Mouse (Mus musculus): Measurements from ENCODE around the gene Galnt9.

Gene Galnt9

DNA sequence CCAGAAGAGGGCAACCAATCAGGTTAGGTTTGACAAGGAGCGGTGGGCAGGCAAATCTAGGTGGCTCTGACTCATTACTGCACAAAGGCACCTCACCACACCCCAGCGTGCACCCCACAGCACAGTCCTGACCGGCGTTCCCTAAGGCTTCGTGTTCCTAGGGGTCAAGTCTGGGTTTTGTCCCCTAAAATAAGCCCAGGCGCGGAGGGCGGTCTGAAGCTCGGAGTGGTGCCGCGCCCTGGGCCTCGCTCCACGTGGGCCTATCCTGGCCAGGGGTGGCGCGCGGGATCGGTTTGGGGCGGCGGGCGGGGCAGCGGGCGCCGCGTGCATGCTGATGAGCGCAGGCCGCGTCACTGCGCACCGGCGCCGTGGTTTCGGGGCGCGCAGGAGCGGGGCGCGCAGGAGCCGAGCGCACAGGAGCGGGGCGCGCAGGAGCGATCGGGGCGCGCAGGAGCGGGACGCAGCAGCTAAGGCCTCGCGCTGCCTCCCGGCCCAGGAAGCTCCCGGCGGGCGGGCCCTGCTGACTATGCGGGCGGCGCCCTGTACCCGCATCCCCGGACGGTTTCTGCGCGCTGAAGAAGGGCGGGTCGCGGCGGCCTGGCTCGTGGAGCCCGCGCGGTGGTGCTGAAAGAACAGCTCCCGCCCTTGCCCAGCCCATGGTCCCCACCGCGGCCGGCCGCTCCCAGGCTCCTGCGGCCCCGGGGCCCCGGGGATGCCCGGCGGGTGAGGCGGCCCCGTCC, at the start of gene Galnt9:
Gene Galnt9, plus strand, starts transcription at position 405 of the 740 bp plus-strand sequence.
- DNase-seq (ENCODE audit: low read depth): no peak

DNA sequence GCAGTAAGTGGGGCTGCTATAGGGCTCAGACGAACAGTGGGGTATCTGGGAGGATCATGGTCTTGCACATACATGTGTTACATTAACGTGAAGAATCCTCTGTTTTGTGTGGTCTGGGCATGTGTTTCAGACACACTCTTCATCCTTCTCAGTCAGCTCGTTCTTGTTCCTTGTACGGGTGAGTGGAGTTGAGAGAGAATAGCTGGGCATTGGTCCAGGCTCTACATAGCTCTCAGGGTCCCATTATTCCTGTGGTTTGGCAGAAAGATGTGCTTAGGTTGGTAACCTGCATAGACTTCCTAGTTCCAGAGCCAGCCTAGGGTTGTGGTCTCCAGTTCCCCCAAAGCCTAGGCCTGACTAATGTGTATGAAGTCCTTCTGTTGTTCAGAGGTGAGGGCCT, 49.8 kb upstream of the Galnt9 start:
- peak; percentile 81 for DNase-seq (ENCODE audit: low read depth)

DNA sequence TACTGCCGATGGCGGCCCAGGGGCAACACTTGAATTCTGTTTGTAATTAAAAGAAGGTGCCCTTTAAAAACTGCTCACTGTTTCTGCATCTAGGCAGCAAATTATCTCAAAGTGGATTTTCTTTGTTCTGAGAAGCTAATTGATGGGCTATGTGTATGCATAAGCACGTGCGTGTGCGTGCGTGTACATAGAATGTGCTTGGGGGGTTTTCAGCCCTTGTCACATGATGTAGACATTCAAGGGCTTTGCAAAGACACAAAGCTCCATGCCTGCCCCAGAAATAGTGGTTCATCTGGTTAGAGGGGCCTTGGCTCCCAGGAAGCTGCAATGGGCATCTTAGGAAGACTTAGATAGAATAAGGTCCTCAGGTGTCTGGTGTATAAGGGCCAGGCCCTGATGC, 49.1 kb upstream of the Galnt9 start:
- no peak for DNase-seq (ENCODE audit: low read depth)

- peak; percentile 66 for DNase-seq (ENCODE audit: low read depth)
These were observed 46.6 kb upstream of the Galnt9 start for GRCm38 (mm10) chr5:110497556-110497955.

DNA sequence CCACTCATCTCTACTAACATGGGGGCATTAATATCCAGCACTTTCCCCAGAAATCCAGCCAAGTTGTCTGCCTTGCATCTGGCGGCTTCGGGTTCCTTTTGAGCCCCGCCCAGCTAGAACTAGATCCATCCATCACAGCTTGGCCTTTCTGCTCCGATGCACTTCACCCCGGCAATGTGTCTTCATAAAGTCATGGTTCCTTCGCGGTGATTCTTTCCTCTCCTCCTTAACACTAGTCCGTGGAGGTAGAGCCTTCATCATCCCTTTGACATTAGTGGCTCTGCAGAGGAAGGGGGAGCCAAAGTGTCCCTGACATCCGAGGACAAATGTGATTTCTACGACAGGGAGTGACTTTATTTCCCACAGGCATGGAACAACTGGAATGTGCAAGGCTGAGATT, 46.1 kb upstream of the Galnt9 start:
- peak; percentile 31 for DNase-seq (ENCODE audit: low read depth)

DNA sequence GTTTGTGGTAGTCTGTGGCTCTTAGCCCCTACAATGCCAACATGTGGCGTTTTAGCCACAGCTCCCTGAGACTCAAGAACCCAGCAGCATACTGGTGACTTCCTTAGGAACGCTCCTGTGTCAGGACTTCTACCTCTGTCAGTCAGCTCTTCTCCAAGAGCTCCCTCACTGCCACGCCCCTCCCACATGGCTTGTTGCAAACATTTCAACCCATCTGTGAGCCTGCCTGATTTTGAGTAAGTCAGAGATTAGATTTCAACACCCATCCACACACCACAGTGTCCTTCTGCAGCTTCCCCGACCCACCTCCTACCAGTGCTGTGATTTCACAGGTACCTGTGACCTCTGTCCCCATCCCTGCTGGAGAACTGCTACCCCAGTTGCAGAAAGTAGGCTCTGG, 43.9 kb upstream of the Galnt9 start:
- peak; percentile 61 for DNase-seq (ENCODE audit: low read depth)

DNA sequence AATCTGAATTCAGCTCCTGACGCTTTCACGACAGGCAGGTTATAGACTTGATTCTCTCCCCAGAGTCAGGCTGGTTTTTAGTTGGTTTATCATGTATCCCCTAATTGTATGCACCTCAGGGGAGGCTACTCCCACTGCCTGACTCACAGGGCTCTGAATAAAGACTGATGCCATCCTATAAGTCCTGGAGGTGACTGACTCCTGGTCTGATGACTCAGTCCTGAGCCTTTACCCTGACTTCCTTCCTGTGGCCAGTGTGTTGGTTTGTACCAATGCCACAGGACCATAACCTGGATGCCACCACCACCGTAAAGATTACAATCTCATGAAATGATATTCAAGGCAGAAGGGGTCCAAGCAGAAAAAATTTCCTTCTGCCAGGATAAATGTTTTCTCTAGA, 40.8 kb upstream of the Galnt9 start:
- no peak for DNase-seq (ENCODE audit: low read depth)

DNA sequence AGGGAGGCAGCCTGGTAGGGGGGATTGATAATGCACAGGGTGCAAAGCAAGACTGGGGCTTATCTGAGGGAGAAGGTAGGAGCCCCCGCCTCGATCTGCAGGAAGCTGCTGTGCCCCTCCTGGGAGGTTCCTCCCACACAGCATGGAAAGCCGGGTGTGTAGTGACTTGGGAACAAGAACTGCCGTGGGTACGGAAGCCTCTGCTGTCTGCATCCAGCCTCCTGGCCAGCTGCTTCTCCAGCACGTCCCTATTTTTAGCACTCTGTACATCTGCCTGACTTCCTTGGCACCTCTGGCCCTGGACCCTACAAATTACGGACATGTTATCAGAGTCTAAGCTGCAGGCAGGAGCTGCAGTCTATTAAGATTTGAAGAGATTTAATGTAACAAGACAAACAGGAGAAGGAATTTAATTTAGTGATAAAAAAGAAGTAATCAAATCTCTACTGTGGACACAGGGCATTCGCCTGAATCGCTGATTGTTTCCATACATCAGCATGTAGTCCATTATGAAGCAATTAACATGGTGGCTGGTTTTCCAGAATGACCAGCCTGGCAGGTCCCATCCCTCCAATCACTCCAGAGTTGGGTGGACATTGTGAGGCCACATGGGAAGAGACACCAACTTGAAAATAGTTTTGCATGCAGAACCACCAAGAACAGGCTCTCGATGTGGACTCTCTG, 38.4 kb upstream of the Galnt9 start:
- DNase-seq (ENCODE audit: low read depth): no peak

DNA sequence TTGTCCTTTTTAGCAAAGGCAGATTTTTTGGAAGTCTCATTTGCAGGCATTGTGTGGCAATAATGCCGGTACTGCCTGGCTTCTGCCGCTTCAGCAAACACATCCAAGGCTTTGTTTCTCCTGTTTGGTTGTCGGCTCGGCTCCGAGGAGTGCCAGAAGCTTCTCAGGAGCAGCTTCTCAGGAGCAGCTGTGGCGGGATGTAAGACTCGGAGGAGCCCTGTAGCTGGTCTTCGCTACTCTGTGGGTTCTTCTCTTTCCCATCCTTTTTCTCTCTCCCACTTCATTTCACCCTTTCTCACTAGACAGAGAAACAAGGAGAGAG, 37.9 kb upstream of the Galnt9 start:
- DNase-seq (ENCODE audit: low read depth): no peak

DNA sequence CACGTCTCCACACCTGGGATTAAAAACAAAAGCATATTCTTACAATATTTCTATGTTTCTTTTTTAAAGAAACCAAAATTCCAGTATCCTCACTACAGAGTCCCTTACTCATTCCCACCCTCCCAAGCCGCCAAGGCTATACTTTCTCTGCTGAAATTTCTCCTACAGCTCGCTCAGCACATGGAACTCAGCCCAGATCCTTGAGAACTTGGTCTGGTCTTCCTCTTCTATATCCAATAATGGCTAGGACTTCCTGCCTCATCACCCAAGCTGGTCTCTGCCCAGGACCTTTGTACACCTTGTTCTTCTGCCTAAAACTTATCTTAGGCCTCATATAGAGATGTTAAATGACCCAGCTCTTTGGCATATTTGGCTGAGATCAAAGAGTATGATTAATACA, 37.3 kb upstream of the Galnt9 start:
- DNase-seq (ENCODE audit: low read depth): no peak

- DNase-seq (ENCODE audit: low read depth): no peak
These were observed 36.2 kb upstream of the Galnt9 start for GRCm38 (mm10) chr5:110507943-110508342.

DNA sequence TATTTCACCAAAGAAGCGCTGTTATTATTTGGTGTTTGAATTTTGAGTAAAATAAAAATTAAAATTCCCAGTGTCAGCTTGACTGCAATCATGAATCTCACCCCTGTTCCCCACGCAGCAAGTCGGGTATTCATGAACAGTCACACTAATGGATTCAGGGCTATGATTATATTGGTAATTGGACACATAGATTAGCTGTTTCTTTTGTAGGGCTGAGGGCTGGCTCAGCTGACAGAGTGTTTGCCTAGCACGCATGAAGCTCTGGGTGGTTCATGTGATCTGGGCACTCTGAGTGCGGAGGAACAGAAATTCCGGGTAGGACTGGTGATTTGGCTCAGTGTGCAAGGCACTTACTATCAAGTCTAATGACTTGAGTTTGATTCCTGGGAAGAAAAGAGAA, 33.8 kb upstream of the Galnt9 start:
- no peak for DNase-seq (ENCODE audit: low read depth)

DNA sequence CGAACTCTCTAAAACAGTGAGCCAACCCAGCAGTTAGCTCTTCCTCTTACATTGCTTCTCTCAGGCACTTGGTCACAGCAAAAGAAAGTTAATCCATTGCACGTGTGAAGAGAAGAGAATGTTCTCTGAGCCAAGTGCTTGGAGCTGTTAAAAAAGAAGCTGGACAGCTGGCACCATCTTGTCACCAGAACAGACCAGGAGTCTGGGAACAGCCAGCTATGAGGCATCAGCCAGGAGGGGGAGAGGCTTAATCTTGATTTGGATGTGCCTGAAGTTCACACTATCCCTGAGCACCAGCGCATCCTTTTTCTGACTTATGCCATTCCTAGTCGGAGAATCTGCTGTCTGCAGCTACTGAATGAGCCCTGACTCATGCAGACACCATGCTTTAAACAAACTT, 30.4 kb upstream of the Galnt9 start:
- no peak for DNase-seq (ENCODE audit: low read depth)

DNA sequence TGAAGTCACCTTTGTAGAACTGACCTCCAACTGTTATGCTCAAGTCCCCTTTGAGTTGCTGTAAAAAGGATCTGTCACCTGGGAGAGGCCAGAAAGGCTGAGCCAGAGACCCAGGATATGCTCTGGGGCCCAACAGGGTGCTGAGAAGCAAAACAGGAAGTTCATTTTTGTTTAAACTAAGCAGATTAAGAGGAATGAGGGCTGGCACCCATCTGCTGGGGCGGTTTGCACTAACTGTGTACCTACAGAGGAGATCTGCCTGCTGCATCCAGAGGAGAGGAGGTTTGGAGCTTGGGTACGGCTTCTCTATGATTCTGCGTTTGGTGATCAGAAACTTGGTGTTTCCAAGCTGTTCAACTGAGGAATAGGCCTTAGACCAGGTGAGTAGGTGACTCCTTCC, 29.5 kb upstream of the Galnt9 start:
- DNase-seq (ENCODE audit: low read depth): no peak

- DNase-seq (ENCODE audit: low read depth): no peak
These were observed 27.8 kb upstream of the Galnt9 start for GRCm38 (mm10) chr5:110516390-110516789.

GRCm38 (mm10) chr5:110518086-110518783, 25.9 kb upstream of the Galnt9 start:
- DNase-seq (ENCODE audit: low read depth): no peak

DNA sequence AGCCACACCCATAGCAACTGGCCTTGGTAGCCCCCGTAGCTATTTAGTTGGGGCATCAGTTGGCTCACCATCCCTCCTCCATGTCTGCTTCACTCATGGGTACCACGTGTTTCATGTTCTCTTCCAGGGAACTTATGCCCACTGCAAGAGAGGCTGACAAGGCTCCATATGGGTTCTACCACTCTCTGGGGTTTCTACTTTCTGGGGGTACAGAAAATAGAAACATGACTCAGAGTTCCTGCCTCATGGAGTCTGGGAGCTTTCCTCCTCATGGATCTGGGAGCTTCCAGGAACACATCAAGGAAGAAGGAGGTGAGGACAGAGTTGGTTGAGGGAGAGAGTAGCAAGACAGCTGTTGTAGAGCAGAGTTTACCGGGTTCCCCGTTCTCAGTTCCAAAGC, 23.2 kb upstream of the Galnt9 start:
- DNase-seq (ENCODE audit: low read depth): no peak

DNA sequence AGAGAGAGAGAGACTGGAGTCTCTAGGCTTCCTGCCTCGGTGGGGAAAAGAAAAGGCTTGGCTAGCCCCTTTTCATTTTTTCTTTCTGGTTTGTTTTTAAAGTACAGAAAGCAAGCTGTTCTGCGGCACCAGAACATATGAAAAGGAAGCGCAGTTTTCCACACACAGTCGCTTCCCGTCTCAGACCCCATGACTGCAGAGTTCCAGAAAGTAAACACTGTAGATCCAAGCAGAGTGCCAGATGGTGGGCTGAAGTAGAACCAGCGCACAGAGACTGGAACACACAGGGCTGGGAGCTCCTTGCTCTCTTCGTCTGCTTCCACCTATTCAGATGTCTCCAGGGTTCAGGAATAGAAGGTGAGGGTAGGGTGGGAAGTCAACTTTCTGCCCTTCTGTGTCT, 22.3 kb upstream of the Galnt9 start:
- DNase-seq (ENCODE audit: low read depth): no peak

GRCm38 (mm10) chr5:110523296-110523695, 20.9 kb upstream of the Galnt9 start:
- peak; percentile 37 for DNase-seq (ENCODE audit: low read depth)

- DNase-seq (ENCODE audit: low read depth): peak; percentile 87
These were observed 18.5 kb upstream of the Galnt9 start for GRCm38 (mm10) chr5:110525701-110526100.

DNA sequence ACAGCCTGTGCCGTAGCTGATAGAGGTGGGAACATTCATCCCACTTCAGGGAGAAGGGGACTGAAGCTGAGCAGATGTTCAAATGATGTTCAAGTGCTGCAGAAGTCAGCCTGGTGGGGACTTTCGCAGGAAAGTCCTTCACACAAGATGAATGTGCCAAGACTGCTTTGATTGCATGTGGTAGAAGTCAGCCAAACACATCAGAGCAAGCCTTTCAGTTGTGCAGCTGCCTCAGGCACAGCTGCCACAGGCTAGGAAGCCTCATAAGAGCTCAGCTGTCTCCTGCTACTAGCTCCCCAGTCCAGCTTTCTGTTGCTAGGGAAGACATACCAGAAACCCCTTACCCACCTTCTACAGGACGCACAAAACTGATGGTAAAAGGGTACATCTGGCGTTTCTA, 17.6 kb upstream of the Galnt9 start:
- DNase-seq (ENCODE audit: low read depth): peak; percentile 55

DNA sequence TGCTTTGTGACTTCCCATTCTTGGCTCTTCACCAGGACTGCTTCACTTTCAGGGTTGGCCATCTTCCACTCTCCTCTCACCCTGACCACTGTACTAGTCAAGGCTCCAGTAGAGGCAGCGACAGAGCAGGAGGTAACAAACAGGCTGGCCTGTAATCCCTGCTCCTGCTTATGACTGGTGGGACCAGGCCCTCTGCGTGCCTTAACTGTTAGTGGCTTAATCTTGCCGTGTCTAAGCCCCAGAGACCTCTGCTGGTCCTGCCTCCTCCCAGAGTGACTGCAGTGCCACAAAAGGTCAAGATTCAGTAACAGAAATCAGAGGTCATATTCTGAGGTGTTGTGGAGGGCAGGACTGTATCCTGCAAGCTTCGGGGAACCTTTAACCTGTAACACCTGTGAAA, 13.1 kb upstream of the Galnt9 start:
- DNase-seq (ENCODE audit: low read depth): no peak

DNA sequence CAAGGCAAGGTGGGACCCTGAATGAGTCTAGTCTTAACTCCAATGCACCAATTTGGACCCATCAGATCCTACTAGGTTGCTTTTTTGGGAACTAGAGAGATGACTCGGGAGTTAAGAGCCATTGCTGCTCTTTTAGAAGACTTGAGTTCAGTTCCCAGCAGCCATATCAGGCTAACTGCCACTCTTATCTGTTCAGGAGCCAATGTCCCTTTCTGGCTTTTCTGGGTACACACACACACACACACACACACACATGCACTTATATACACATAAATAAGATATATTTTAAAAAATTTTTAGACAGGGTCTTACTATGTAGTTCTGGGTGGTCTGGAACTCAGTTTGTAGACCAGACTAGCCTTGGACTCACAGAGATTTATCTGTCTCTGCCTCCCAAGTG, 9.8 kb upstream of the Galnt9 start:
- no peak for DNase-seq (ENCODE audit: low read depth)
